Mouse (Mus musculus) monocyte, adult 5-6 weeks (primary cell): ENCODE data around the gene Nup50. TPM values are rescaled to one million over a fixed set of nuclear protein-coding genes. Genes with fewer than 3 reads are reported as not detected.
A peak's percentile ranks its signal among the peaks of the same experiment; 100 is the strongest.

Source experiments
- ATAC-seq: fragments of 153-309, 156-312 bp; replicated peaks from 2 replicates; pipeline ENCODE4 v1.8.0; 2017; ENCODE audit warnings: mild to moderate bottlenecking; ENCODE audit not compliant: low TSS enrichment, insufficient number of reproducible peaks, severe bottlenecking, poor library complexity, low FRiP score
- total RNA-seq: library from RNA; stranded (forward); fragments of 200-1000, 200-491, 200-594 nt; gene quantifications from 3 replicates; pipeline ENCODE4 v1.2.3, GENCODE M21; 2017

The Nup50 gene
- total RNA-seq, 1 experiment from 2014 or later = 73.6 TPM

DNA sequence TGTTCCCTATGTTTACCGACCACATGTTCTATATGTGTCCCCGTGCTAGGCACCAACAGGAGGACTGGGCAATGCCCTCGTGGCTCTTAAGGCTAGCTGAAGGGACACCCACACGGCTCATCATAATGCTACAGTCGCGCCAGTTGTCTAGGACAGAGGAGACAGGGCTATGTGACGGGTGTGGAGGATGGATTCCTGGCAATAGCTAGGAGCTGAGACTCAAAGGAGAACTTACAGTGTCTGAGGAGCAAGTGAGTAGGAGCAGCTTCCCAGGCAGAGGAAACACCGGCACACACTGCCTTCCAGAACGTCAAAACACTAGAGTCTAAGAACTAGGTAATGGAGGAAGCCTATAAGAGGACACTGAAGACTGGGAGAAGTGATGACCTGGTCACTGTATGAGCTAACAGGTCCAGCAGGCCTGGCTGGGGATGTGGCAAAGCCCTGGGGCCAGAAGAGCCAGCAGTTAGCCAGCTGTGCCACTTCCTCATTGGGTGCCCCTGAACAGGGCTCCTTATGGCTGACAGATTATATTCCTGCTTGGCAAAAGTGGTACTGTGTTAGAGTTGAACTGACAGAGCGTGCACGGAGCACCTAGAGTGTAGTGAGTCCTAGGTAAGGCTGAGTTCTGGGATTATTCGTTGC, 62.4 kb downstream of the Nup50 start:
- ATAC-seq = no peak

DNA sequence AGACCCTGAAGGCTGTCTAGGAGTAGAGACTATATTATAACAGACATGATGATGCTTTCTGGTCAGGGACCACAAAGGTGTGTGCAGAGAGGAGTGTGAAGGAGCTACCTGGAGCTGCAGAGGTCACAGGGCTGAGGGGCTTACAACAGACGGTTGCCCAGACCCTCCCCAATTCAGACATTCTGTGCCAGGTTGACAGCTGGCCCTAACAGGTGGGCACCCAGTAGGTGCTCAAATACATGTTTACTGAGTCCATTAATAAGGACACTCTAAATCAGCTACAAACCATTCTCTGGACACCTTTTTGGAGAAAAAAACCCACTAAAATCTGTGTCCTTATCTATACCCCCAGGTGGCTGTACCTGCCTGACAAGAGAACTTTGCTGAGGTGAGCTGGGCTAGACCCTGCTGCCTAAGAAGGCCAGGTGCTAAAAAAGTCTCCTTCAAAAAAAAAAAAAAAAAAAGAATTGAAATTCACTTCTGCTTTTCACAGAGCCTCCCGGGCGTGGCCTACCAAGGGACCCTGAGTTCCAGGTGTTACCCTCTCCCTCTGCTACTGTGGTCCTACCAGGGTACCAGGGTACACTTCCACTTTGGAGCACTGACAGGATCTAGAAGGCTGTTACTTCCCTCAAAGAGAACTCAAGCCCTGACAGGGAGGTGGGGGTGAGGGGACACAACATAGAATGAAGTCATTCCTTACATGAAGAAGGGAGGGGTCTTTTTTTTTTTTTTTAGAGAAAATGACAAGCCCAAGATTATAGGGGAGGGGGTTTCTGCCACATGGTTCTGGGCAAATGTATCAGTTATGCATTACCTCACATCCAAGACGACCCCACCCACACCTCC, 63.2 kb downstream of the Nup50 start:
- no peak for ATAC-seq

- ATAC-seq = no peak
These were observed 64.0 kb downstream of the Nup50 start for GRCm38 (mm10) chr15:84987020-84987815.

- ATAC-seq = peak; percentile 91
These were observed 64.9 kb downstream of the Nup50 start, which contains the start of gene 5031439G07Rik for GRCm38 (mm10) chr15:84987874-84988825. Gene 5031439G07Rik (minus strand): TSS chr15:84988551.

GRCm38 (mm10) chr15:84989098-84989497, 65.9 kb downstream of the Nup50 start:
- ATAC-seq = no peak

DNA sequence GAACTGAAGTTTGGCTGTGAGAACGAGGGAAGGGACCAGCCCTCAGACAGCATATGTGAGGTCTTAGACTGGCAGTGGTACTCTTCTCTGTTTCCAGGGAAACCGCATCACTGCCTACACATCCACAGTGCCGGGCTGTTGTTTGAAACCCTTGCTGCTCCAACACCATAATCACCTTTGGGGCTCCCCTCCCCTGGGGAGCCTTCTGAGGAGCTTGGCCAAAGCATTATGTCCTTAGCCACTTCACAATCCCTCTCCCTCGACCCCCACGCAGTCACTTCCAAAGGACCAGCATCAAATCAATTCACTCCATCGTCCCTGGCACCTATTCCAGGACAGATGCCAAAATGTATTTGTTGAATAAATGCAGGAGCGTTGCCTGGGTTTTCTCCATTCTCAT, 66.6 kb downstream of the Nup50 start:
- ATAC-seq = no peak

Other genes starting within 250 kb of the Nup50 start
- gene Arhgap8, start 203.4 kb upstream of the Nup50 start, total RNA-seq = not detected in 3 replicates
- gene Phf21b, start 67.4 kb upstream of the Nup50 start, total RNA-seq = 1.4 to 3.7 TPM (median 2.9 TPM) in 3 replicates
- 0.10 to 0.68 TPM (median 0.53 TPM) in 3 replicates for gene Gm29666, start 3.4 kb upstream of the Nup50 start, total RNA-seq
- 45.7 to 67.3 TPM (median 62.2 TPM) in 3 replicates for gene 5031439G07Rik, start 65.1 kb downstream of the Nup50 start, total RNA-seq
- not detected in 3 replicates for gene Upk3a, start 93.7 kb downstream of the Nup50 start, total RNA-seq
- gene Fam118a, start 105.5 kb downstream of the Nup50 start, total RNA-seq = 7.9 to 12.5 TPM (median 12.3 TPM) in 3 replicates
- gene Smc1b, start 208.6 kb downstream of the Nup50 start, total RNA-seq = 0.10 TPM in 1 of 3 replicates, not detected in the others
- gene Ribc2, start 208.7 kb downstream of the Nup50 start, total RNA-seq = not detected in 3 replicates